Mouse (Mus musculus) fat pad, adult 2 months (tissue): ENCODE measurements at regions not wholly inside any gene's neighbourhood (a gene's known extent, or its start where the extent isn't known, plus 50 kb on each side); places are given as distances from the start of the nearest gene placed in this dataset.

Experiments
- DNase-seq: peaks from one replicate; pipeline ENCODE4 v3.0.0-alpha.2; 2011; ENCODE audit warnings: low read depth, low spot score; ENCODE audit errors: extremely low read depth

DNA sequence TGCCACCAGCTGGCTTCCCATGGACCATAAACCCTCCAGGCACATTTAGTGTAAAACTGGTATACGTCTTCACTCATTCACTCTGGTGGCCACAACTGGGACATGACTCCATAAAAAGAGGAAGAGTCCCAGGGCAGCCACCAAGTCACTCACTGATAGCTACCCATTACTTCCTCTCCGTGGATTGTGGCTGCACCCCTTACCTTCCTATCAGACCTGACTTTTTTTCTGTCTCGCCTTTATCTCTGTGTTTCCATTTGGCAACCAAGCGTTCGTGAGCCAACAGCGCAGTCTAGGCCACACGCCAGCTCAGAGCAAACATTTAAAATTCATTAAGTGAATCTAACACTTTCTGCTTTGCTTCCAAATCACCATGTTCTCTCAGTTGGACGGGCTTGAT, 53.9 kb upstream of the Slc44a1 start:
- no peak for DNase-seq

DNA sequence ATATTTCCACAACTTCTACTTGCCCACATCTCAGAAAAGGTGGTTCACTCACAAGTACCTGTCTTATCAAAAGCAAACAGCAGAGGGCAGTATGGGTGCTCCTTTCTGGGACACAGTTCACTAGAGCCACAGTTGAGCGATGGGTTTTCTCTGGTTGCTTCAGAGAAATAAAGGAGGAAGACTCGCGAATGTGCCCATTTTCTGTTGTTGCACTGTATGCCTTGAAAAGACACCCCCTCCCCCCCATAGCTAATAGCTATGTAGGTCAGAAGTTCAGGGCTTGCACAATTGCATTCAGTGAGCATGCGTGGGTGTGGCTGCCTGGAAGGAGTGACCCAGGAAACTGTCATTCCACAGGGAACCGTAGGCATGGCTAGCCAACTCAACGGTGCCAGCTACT, 55.5 kb upstream of the Slc44a1 start:
- peak; percentile 67 for DNase-seq

DNA sequence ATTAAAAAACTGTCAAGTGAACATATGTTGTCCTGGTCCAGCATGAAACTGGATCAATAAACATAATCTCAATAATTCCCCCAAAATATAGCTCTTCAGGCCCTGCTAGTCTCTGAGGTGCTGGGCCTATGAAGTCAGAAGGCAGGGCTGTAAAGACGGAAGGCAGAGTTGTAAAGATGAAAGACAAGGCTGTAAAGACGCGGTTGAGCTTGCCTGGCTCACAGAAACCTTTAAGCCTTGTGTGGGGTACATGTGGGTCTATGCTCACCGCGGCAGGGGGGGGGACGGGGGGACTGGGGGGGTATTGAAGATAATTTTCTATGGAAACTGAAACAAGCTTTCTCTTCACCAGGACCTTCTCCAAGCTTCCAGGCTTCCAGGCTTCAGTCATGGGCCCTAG, 56.1 kb upstream of the Slc44a1 start:
- DNase-seq = no peak

DNA sequence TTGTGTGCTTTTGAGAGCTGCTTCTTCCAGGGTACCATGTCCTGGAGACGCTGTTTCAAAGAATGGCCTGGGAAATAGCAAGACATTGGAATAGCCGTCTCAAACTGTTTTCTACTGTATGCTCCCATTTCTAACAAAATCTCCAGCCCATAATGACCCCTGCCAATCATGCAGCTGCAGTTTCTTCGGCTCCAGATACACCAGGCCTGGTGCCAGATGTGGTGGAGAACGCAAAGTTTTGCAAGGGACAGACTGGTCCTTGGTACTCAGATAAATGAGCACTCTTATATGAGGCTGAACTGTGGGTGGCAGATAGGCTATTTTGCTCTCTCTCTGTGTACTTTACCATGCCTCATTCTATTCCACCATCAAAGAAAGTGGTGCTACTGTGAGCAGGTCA, 58.2 kb upstream of the Slc44a1 start:
- no peak for DNase-seq

GRCm38 (mm10) chr4:53379855-53380254, 60.4 kb upstream of the Slc44a1 start:
- DNase-seq = no peak

- DNase-seq = no peak
Measured at GRCm38 (mm10) chr4:53376995-53377394, 63.2 kb upstream of the Slc44a1 start.

DNA sequence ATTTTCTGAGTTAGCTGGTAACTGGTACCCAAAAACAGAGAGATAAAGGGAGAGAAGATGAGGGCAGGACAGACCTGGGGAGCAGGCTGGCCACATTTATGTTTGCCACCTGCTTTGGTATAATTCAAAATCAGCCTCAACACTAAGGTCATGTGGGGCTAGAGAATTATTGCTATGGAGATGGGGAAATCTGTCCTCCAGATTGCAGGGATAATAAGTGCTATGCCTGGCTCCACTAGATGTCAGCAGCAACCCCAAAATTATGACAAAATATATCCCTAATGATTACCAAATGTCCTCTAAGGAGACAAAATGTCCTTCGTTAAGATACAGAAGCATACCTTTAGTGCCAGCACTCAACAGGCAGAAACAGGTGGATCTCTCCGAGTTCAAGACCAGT, 83.8 kb upstream of the Slc44a1 start:
- DNase-seq = no peak

- DNase-seq = no peak
Measured at GRCm38 (mm10) chr4:53354961-53355360, 85.3 kb upstream of the Slc44a1 start.

- no peak for DNase-seq
Measured at GRCm38 (mm10) chr4:53353399-53354090, 86.7 kb upstream of the Slc44a1 start.

- DNase-seq = no peak
Measured at GRCm38 (mm10) chr4:53351104-53351607, 89.1 kb upstream of the Slc44a1 start.

DNA sequence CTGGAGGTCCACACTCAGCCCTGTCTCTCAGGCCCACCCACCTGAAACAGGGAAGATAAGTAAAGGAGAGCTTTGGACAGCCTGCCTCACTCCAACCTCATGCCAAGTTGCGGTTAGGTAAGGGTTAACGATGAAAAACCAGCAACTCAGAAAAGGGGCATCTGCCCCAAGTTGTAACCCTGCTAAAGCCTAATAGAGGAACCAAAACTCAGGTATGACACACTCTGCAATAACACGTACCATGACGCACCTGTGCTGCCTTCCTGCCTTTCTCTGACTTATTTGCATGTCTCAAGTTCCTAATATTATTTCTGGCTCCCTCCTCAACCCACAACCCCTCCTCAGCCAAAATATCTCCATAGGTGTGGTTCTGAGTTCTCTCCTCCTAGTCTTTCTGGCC, 94.9 kb upstream of the Slc44a1 start:
- DNase-seq = no peak

GRCm38 (mm10) chr4:53344546-53344945, 95.7 kb upstream of the Slc44a1 start:
- DNase-seq = no peak

DNA sequence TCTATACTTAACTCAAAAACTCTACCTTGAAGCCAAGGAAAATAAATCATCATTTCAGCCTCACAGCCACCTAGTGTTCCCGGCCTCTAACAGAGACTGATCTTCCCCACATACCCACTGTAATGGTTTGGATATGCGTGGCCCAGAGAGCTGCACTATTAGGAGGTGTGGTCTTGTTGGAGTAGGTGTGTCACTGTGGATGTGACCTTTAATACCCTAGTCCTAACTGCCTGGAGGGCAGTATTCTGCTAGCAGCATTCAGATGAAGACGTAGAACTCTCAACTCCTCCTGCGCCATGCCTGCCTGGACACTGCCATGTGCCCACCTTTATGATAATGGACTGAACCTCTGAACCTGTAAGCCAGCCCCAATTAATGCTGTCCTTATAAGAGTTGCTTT, 99.0 kb upstream of the Slc44a1 start:
- DNase-seq = no peak

DNA sequence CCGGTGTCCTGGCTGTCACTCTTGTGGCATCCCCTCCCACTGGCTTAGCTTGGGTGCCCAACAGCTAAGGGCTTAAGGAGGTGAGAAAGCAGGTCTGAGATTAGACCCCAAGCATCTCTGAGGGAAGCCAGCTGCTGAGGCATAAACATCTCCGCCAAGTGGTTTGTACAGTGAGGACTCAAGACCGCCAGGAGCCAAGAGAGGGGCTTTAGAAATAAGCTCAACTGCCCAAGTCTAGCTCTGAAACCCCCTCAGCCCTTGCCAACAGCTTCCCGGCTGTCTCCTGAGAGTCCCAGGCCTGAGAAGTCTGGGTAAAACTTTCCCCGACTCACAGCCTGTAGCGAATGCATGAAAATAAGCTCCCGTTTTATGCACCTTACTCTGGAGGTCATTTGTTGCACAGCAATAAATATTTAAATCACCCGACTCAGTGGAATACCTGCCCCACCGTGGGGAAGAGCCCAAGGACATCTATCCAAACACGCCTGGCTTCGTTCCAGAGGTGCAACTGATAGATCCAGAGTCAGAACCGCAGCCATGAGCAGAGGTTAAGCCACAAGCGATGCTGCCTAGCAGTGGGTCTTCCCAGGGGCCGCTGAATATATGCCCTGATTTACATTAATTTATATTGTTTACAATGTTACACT, 100.1 kb upstream of the Slc44a1 start:
- no peak for DNase-seq

- DNase-seq = no peak
Measured at GRCm38 (mm10) chr4:53339125-53340020, 100.8 kb upstream of the Slc44a1 start.

GRCm38 (mm10) chr4:53338479-53338878, 101.7 kb upstream of the Slc44a1 start:
- no peak for DNase-seq

GRCm38 (mm10) chr4:53337784-53338183, 102.4 kb upstream of the Slc44a1 start:
- no peak for DNase-seq

- no peak for DNase-seq
Measured at GRCm38 (mm10) chr4:53327382-53328165, 112.6 kb upstream of the Slc44a1 start.

DNA sequence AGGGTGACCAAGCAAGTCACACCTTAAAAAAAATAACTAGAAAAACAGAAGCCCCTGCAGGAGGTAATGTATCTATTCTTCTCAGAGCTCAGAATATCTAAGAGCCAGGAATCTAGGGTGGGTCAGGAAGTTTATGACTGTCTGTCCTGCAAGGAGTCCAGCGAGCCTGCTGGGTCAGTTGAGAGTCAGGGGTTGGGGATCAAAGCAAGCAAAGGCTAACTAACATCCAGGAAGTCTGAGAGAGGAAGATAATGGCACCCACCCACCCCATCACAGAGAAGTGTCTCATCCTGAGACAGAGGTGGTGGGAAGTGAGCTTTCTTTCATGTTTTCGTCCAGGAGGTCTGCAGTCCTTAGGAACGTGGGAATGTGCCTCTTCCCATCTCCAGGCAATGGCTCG, 116.4 kb upstream of the Slc44a1 start:
- DNase-seq = no peak

DNA sequence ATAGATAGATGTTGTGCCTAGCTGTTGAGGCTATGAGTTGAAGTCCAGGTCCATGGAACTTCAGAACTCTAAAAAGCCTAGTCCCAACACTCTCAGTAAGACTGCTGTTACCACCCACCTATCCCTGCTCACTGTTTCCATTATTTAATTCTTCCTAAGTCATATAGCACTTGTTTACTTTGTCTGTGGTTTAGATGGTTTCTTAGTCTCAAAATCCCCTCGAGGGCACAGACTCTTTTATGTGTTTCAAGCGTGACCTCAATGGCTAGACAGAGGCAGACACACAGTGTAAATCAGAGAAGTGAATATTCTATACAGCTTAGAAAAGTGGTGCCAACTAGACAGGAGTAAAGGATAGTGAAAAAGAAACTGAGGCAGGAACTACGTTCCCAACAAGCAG, 117.0 kb upstream of the Slc44a1 start:
- DNase-seq = no peak

DNA sequence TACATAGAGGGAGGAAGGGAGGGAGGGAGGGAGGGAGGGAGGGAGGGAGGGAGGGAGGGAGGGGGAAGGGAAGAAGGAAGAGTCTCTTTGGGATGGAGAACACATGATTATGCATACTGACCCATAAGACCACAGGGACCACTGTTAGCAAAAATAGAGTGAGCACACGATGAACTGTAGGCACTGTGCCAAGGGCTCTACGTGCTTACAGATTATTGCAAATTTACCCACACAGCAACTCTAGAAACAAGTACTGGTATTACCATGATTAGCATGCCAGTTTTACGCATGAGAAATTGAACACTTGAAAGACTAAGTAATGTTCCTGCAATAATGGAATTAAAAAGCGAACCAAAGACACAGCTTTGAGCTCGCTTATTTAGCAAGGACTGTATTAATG, 117.7 kb upstream of the Slc44a1 start:
- no peak for DNase-seq
